Mouse (Mus musculus) heart, postnatal 25 days (tissue): ENCODE measurements around the gene Ntmt1. TPM values are rescaled to one million over a fixed set of nuclear protein-coding genes. Genes with fewer than 3 reads are reported as not detected.

Source experiments
- DNase-seq: peaks from one replicate; pipeline ENCODE4 v3.0.0; 2022; ENCODE audit warnings: low spot score
- intact Hi-C: fragments of 180-260 bp; cut with DNase I; formaldehyde crosslinking; loops from one replicate; pipeline ENCODE4 v1.15.1; 2025
- total RNA-seq, 2 experiments: library from RNA; stranded (reverse); gene quantifications; 2 replicates each; pipeline ENCODE4 v1.2.3; 2021

Ntmt1 gene
- total RNA-seq, result 10 to 100 TPM; 30.6 to 31.1 TPM

DNA sequence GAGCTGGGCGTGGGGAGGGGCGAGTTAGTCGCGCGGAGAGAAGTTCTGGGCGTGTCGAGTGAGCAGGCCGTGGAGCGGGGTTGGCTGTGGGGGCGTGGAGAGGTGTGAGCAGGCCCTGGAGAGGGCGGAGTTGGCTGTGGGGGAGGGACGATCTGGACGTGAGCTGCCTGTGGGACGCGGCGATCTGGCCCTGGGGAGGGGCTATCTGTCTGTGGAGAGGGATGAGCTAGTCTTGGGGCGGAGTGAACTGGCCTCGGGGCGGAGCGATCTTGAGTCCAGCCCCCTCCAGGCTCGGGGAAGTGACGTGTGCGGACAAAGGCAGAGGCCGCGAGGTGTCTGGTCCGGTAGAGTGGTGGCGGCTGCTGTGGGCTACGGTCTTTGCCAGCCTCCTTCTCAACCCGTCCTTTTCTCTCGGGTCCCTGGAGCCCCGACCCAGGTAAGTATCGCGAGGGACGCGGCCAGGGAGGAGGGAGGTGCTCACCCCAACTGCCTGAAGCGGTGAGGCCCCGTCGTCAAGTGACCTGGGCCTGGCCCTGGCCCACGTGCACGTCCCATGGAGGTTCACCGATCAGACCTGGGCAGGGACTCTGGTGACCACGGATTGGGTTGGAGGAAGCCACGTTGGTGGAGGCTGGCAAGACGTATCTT is at the start of gene Ntmt1:
Ntmt1 (plus strand) TSS at position 179 of the 648 bp plus-strand sequence.
- intact Hi-C loops, result no loop called here
- DNase-seq, result peak; percentile 100

GRCm38 (mm10) chr2:30758341-30759087 is 49.1 kb upstream of the Ntmt1 start:
- DNase-seq, result peak; percentile 86
- intact Hi-C loops, result no loop called here

- intact Hi-C loops, result no loop called here
- DNase-seq, result no peak
Measured at GRCm38 (mm10) chr2:30759088-30759374, 48.6 kb upstream of the Ntmt1 start.

GRCm38 (mm10) chr2:30759442-30759841 is 48.2 kb upstream of the Ntmt1 start:
- DNase-seq, result no peak
- intact Hi-C loops, result no loop called here

DNA sequence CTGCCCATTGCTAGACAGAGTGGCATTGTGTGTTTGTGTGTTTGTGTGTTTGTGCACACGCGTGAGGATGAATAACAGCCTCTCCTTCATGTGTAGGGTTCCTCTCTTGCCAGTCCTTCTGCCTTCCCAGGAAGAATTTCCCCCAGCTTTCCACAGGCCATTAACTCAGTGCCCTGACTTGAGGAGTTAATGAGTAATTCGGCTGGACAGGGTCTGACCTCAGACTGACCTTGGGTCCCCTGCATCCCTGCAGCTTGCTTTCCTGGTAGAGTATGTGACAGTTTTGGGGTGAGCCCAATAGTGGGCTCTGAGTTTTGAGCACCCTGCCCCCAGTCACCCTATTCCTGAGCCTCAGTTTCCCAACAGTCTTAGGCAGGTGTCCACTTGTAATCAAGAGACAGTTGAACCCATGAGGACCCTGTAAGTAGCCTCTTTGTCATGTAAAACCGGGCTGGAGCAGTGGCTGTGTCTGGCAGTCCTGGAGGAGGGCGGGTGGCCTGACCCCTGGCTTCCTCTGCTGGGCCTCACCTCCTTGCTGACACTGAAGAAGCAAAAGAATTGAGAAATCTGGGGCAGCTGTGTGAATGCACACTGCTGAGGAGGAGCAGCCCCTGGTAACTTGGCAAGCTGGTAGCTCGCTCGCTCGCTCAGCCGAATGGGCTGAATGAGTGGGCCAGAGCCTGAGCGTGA is 47.6 kb upstream of the Ntmt1 start:
- intact Hi-C loops, result no loop called here
- DNase-seq, result no peak

DNA sequence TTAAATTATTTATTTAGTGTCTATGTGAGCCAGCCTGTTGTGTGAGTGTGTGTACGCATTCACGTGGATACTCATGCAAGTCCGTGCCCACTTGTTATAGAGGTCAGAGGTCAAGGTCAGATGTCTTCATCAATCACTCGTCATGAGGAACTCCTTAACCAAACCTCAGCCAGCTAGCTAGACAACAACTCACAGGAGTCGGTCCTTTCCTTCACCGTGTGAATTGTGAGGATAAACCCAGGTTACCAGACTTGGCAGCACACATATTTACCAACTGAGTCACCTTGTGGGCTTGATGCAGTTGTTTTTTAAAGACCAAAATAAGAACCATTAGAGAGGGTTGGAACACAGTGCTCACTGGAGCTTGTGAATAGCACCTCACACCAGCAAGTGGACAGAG is 46.9 kb upstream of the Ntmt1 start:
- intact Hi-C loops, result no loop called here
- no peak for DNase-seq

DNA sequence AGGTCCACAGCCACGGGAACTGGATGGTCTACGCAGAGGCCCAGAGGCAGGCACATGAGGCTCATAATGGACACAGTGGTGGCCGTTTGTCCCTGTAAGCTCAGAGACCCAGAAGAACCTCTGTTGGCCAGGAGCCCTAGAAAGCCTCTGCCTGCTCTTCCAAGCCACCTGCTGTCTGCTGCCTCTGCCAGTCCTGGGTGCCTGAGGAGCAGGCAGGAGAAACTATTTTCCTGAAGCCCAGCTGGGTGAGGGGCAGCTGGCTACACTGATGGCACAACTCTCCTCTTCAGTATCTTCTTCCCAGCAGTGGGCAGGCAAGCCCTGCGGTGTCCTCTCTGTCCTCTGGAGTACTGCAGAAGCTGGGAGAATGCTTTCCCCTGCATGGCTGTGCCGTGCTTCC is 41.2 kb upstream of the Ntmt1 start:
- DNase-seq, result no peak
- intact Hi-C loops, result no loop called here

DNA sequence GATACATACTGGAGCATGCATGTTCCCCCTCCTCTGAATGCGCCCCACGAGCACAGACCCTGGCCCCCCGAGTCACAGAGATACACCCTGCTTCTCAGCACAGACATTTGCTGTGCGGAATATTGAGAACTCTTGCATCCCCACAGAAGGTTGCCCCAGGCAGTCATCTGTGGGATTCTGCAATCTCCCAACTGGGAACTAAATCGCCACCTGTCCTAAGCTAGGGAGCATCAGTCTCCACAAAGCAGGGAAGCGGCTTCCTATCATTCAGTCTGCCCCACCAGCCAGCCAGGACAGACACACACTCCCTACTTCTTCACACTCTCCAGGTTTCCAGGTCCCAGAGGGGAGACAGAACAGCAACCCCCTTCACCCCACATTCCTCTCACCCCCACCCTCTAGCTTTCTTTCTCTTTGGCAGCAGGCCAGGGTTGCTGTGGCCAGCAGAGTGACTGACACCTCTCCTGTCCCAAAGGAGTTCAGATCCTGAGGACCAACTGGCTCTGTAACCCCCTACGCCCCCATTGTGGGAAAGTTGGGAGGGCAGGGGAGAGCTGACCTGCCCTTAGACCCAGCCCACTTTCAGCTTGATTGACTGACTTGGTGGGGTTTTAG is 39.9 kb upstream of the Ntmt1 start:
- intact Hi-C loops, result no loop called here

DNA sequence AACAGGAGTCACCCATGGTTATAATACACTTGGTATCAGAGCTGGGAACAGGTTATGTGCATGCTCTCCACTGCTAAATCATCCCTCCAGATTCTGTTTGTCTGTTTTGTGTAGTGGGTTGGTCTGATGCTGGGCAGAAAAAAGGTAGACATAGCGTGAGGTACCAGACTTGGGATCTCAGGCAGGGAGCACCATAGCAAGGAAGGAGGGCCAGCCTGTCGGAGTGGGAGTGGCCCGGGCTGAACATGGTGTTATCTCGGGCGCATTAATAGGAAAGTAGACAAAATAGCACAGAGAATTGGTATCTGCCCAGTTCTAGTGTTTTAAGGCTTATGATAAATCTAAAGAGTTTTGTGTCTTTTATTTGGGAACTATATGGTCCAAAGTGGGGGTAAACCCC is 39.1 kb upstream of the Ntmt1 start:
- intact Hi-C loops, result no loop called here
- no peak for DNase-seq

More for the DNA sequence above, 39.9 kb upstream of the Ntmt1 start:
- no peak for DNase-seq

DNA sequence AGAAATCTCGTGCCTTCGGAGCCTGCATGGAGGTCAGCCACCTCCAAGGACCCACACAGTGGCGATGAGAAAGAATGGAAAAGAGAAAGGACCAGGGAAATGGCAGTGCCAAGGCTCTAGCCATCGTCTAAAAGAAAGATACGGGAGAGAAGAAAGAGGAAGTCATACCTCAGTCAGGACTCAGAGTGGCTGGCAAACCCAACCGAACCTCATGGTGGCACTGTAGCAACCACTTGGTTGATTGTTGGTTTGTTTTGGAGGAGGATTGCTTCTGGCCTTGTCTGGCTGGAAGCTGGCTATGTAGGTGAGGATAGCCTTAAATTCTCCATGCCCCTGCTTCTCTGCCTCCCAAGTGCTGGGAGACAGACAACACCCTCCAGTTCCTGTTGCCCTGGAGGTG is 38.4 kb upstream of the Ntmt1 start:
- DNase-seq, result no peak
- intact Hi-C loops, result no loop called here

GRCm38 (mm10) chr2:30771368-30771805 is 36.2 kb upstream of the Ntmt1 start:
- intact Hi-C loops, result no loop called here
- DNase-seq, result no peak

DNA sequence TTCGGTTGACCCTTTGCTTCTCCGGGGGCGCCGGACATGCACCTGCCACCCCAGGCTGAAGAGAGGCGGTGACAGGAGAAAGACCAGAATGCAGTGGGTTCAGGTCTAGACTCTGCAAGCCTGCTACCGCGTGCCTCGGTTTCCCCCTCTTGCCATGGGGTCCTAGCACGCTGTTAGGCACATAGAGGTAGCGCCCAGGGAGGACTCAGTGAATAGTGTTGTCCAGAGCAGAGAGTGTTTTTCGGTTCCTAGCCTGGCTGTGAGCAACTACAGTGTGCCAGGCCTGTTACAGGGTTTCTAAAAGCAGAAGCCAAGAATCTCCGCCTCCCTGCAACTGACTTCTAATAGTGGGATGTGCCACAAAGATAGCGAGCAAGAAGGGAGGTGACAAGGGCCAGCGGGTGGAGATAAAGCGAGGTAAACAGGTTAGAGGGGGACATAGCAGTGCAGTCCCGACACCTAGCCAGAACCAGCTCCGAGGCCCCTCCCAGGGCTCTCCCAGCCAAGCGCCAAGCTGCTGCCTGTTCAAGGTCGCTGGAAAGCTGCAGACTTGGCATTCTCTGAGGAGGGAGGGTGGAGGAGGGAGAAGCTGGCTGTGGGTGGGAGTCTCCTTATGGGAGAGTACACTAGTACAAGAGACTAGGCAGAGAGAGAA is 35.7 kb upstream of the Ntmt1 start:
- intact Hi-C loops, result no loop called here
- peak; percentile 77 for DNase-seq

GRCm38 (mm10) chr2:30772581-30773312 is 34.9 kb upstream of the Ntmt1 start:
- intact Hi-C loops, result no loop called here
- peak; percentile 52 for DNase-seq

- intact Hi-C loops, result no loop called here
- DNase-seq, result no peak
Measured at GRCm38 (mm10) chr2:30773313-30774005, 34.2 kb upstream of the Ntmt1 start.

DNA sequence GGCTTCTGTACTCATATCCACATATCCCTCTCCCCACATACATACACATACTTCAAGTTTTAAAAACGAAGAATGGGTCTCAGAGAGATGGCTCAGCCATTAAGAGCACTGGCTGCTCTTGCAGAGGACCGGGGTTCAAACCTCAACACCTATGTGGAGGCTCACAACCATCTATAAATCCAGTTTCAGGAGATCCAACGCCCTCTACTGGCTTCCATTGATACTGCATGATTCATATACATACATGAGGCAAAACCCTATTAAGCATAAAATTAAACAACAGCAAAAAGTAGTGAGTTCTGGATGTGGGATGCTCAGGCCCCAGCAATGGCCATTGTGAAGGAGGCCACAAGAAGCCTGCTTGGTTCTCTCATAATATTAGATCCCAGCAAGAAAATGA is 31.7 kb upstream of the Ntmt1 start:
- DNase-seq, result no peak
- intact Hi-C loops, result loop anchor here (5.0 kb wide), 1 partner anchor 339 kb away; no protein-coding TSS in a partner anchor

GRCm38 (mm10) chr2:30777266-30777665 is 30.4 kb upstream of the Ntmt1 start:
- no peak for DNase-seq

GRCm38 (mm10) chr2:30778235-30778634 is 29.4 kb upstream of the Ntmt1 start:
- intact Hi-C loops, result loop anchor here (5.0 kb wide), 1 partner anchor 341 kb away; no protein-coding TSS in a partner anchor
- DNase-seq, result no peak

More at GRCm38 (mm10) chr2:30777266-30777665, 30.4 kb upstream of the Ntmt1 start:
- intact Hi-C loops, result loop anchor here (5.0 kb wide), 1 partner anchor 340 kb away; no protein-coding TSS in a partner anchor

DNA sequence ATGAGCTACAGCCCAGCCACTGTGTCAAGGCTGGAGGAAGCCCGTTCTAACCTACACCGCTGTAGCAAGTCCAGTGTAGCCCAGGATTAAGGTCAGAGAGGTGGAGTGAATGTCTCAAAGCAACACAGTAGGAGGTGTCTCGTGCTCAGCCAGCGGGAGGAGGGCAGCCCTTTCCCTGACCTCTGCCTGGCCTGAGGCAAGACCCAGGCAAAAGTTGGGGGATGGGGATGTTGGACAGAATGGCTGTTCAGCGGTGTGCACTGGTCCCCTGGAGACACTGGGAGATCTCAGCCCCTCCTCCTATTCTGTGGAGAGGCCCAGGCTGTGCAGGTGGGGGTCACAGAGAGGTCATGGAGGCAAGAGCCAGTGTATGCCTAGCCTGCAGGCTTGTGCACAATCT is 28.4 kb upstream of the Ntmt1 start:
- intact Hi-C loops, result loop anchor here (5.0 kb wide), 1 partner anchor 342 kb away; no protein-coding TSS in a partner anchor
- no peak for DNase-seq
